Mouse (Mus musculus): ENCODE measurements around the gene Npas3. TPM values are rescaled to one million over a fixed set of nuclear protein-coding genes. Genes with fewer than 3 reads are reported as not detected.
"Not testable (repeated sequence)": the region's sequence is repeated elsewhere in the genome, so short reads cannot be mapped to it uniquely, and the experiment has no call there.

The Npas3 gene
- total RNA-seq (2021) = 1 to 10 TPM in 1 of 2 experiments, under 1 TPM in 1; 0.47 to 1.5 TPM
- long read RNA-seq, experiment 1, partial matches to known transcripts = 0 of 1 reads
- long read RNA-seq, experiment 1, other reads (novel, unspliced or antisense) = 1 of 1 reads
- long read RNA-seq, experiment 2, partial matches to known transcripts = 0 of 1 reads
- long read RNA-seq, experiment 2, other reads (novel, unspliced or antisense) = 1 of 1 reads

DNA sequence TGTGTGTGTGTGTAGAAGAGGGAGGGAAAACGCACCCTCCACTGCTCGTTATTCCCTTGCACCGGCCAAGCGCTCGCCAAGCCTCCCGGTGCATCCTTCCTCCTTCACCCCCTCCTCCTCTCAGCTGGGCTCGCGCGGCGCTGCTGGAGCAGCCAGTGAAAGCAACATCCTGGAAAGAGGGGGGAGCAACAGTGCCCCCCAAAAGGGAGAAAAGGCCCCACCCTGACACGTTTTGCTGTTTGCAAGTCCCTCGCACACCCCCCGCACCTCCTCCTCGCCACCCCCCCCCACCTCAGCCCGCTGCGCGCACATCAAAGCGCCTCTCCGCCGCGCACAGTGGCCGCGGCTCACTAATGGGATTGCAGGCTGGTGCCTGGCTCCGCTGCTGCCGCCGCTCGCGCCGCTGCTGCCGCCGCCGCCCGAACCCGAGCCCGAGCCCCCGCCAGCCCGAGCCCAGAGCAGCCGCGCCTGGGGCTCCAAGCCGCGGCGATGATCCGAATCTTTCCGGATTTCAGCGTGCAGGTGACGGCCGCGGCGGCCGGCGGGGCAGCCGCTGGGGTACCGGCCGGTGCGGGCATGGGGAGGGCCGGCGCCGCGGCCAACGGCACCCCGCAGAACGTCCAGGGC, at the start of gene Npas3:
Gene Npas3 (plus strand): TSS at position 577 of the 627 bp plus-strand sequence.
- peak; percentile 27 for DNase-seq
- intact Hi-C loops (cut with DNase I; ENCODE audit: low total_unique reads) = no loop called here

DNA sequence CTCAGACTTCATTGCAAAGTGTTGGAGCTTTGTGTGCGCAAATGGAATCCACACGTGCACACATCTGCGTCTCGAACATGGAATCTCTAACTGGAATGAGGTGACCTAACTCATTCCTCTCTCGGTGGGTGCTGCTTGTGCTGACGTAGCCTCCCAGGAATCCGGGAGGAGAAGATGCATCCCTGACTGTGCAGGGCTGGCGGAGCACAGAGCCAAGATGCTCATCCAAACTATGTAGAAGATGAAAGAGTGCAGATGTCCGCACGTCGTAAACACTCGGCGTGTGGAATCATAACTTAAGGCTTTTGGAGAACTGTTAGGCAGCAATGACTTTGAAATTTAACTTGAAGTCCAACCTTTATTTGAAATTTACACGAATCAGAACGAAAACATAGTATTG, 31.3 kb upstream of the Npas3 start:
- DNase-seq = no peak
- intact Hi-C loops (cut with DNase I; ENCODE audit: low total_unique reads) = no loop called here

DNA sequence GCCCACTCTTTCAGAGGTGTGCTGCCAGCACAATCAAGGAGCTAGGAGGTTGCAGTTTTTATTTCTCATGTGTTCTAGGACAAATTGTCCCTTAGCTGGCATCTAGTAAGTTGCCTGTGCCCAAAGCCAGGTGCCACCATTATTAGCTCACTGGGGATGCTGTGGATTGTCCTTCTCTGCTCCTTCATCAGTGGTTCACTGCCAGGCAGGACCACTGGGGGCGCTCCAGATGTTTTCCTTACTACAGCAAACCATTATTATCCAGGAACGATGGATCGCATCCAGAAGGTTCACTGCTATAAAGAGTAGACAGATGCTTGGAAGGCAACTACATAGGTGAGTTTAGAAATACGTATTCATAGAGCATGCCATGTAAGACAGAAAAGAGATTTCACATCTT, 25.7 kb upstream of the Npas3 start:
- intact Hi-C loops (cut with DNase I; ENCODE audit: low total_unique reads) = no loop called here
- DNase-seq = no peak

GRCm38 (mm10) chr12:53227356-53227755, 21.1 kb upstream of the Npas3 start:
- intact Hi-C loops (cut with DNase I; ENCODE audit: low total_unique reads) = no loop called here
- DNase-seq = no peak

DNA sequence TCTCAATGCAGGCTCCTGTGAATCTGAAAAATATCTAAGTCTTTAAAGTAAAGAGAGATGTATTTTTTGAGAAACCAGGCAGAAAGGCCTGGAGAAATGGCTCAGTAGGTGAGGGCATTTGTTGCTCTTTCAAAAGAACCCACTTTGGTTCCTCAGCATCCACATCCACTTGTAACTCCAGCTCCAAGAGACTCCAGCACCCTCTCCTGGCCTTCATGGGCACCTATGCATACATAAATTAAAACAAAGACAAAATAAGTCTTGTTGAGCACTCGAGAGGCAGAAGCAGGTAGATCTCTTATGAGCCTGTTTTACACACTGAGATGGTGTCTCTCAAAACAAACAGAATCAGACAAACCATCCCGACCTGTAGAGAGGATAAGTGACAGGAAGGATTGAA, 19.1 kb upstream of the Npas3 start:
- DNase-seq = no peak

GRCm38 (mm10) chr12:53246181-53246580, 2.3 kb upstream of the Npas3 start:
- intact Hi-C loops (cut with DNase I; ENCODE audit: low total_unique reads) = no loop called here
- no peak for DNase-seq

More for the DNA sequence above, 19.1 kb upstream of the Npas3 start:
- intact Hi-C loops (cut with DNase I; ENCODE audit: low total_unique reads) = no loop called here

- intact Hi-C loops (cut with DNase I; ENCODE audit: low total_unique reads) = no loop called here
- peak; percentile 28 for DNase-seq
These were observed 1.6 kb upstream of the Npas3 start for GRCm38 (mm10) chr12:53246581-53247490.

DNA sequence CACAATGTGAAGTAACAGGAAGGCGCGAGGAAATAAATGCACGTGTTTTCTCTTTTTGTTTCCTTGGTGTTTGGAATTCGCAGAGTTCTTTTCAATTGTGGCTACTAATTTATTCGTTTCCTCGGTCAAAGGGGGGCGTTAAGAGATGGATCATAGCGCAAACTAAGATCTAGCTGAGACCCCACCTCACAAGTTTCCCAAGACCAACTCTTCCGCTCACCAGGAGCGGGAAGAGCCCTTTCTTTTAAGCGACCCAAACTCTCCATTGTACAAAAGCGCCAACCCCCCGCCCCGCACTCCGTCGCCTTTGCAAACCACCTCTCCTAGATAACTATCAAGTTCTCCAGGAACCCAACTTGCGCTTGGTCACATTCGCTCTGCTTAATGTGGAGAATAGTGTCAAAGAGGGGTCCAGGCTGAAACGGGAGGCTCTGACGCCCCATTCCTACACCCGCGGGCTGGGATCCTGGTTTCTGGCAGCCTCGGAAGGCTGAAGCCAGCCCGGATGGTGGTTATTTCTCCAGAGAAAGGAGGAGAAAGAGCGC, 914 bp upstream of the Npas3 start:
- intact Hi-C loops (cut with DNase I; ENCODE audit: low total_unique reads) = no loop called here

DNA sequence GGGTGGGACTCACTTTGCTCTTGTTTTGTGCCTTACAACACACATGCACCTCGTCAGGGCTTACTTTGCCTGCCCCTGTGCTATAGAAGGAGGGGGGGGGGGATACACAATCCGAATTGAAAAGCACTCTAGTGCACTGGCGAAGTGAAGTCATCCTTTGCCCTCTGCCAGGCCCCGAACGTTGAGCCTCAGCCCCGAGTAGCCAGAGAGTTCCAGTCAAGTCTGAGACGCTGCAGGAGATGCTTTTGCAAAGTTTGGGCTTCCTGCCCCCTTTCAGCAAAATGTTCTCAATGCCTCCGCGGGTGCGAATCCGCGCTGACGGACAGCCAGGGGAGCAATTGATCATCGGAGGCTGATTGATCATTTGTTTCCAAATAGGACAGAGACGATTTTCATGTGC, 319 bp downstream of the Npas3 start:
- intact Hi-C loops (cut with DNase I; ENCODE audit: low total_unique reads) = no loop called here
- DNase-seq = no peak

More for the DNA sequence above, 914 bp upstream of the Npas3 start:
- no peak for DNase-seq

GRCm38 (mm10) chr12:53251701-53252181, 3.3 kb downstream of the Npas3 start:
- DNase-seq = peak; percentile 9
- intact Hi-C loops (cut with DNase I; ENCODE audit: low total_unique reads) = no loop called here

DNA sequence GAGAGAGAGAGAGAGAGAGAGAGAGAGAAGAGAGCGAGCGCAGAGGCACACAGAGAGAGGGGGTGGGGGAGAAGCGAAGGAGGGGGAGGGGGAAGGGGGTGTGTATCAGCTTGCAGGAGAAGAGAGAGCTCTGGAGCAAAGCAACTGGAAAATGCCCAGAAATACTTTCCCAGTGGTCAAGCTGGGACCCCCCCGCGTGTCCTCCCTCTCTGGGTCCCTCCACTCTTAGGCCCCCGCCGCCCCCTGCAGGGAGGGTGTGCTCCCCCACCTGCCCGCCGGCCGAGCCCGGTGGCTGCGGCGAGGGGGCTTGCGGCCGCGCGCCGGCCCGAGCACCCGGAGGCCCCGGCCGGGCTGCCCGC, 3.7 kb downstream of the Npas3 start:
- peak; percentile 16 for DNase-seq
- intact Hi-C loops (cut with DNase I; ENCODE audit: low total_unique reads) = no loop called here

- intact Hi-C loops (cut with DNase I; ENCODE audit: low total_unique reads) = no loop called here
- peak; percentile 40 for DNase-seq
These were observed 4.3 kb downstream of the Npas3 start for GRCm38 (mm10) chr12:53252572-53253422.

GRCm38 (mm10) chr12:53253461-53254159, 5.1 kb downstream of the Npas3 start:
- peak; percentile 35 for DNase-seq
- intact Hi-C loops (cut with DNase I; ENCODE audit: low total_unique reads) = no loop called here

DNA sequence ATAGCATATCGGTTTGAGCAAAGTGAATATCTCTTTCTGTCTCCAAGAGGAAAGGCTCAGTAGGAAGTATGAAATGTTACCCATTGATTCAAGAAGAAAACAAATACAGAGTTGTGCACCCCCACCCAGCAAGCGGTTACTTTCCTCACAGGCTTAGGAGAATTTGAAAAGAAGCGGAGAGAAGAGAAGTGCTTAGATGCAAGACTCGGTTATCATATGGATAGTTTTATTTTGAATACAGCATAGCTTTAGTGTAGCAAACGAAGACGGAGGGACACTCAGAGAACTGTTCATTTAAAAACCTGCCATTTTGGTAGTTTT, 5.6 kb downstream of the Npas3 start:
- no peak for DNase-seq
- intact Hi-C loops (cut with DNase I; ENCODE audit: low total_unique reads) = no loop called here

GRCm38 (mm10) chr12:53274502-53274901, 26.0 kb downstream of the Npas3 start:
- intact Hi-C loops (cut with DNase I; ENCODE audit: low total_unique reads); DNase-seq: not testable (repeated sequence)

DNA sequence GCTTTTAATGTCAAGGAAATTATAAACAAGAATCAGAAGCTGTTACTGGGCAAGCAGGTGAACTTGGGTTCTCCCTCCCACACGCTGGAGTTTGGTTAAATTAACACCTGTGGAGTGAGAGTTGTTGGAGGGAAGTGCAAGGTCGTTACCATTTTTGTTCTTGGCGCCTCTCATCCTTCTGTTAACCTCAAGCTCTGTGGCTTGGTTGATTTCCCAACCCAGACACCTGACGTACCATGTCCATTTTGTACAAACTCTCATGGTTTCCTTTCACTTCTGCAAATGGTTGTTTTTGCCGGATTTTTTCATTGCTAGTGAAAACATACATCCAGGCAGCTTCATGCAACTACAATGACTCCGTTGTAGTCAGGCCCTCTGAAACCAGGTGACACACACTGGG, 28.9 kb downstream of the Npas3 start:
- intact Hi-C loops (cut with DNase I; ENCODE audit: low total_unique reads) = no loop called here
- DNase-seq = no peak

DNA sequence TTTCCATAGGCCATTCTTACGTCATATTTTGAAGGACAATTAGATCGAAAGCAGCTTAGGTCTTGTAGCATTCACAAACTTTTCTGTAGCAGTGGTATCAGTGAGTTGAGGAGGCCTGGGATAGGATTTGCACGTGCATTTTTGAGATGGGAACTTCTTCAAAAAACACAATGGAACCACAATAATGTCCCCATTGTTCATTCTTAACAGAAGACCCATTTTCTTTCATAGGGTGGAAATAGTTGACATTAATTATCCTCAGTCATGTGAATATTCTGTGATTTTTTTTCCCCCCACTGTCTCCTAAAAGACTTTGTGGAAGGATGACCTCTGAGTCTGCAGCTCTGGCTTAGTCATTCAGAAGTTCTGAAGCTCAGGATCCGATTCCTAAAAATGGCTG, 41.9 kb downstream of the Npas3 start:
- intact Hi-C loops (cut with DNase I; ENCODE audit: low total_unique reads) = no loop called here
- DNase-seq = no peak

DNA sequence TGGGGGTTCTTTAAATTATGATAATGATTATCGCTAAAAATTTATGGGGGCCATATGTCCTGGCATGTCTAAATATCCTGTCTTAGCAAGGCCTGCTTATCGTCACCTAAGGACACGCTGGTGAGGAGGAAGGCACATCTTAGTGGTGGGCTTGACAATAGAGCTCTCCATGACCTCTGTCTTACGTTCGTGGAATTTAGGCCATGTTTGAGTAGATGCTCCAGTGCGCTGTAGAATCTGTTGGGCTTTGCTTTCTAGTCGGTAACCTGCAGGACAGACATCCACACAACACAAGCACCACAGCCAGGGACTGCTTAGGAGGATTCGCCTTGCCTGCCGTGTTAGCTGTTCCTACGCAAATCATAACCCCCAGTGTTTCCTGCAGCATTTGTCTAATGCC, 42.4 kb downstream of the Npas3 start:
- intact Hi-C loops (cut with DNase I; ENCODE audit: low total_unique reads) = no loop called here

DNA sequence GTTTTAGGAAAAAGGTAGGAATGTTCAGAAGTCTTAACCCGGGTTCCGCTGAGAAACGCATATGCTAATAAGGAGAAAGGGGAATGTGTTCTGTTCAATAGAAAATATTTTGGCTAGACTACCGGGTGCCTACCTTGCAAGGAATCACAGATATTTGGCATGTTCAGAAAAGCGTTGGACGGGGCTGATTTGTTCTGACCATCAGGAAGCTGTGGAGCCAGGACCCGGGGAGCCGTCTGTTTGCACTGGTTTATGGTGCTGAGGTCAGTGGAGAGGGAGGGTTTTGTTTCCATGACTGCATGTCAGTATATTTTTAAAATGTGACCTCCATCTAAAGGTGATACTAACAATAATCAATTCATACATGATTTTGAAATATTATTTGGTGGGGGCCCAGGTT, 43.5 kb downstream of the Npas3 start:
- intact Hi-C loops (cut with DNase I; ENCODE audit: low total_unique reads) = no loop called here
- DNase-seq = no peak

More for the DNA sequence above, 42.4 kb downstream of the Npas3 start:
- DNase-seq = no peak
